24 mouse cellular contexts compared by ENCODE assay signal in genomic region chr15:78480991-78481390, GRCm38 (mm10). TPM values are rescaled to one million over a fixed set of nuclear protein-coding genes. Genes with fewer than 3 reads are reported as not detected.
"Had no signal": no experiment of that assay in that cellular context is flagged by ENCODE, and none has a peak within 500 bp of the region (broad histone marks: within the 10 kb centered on the region; RNA-seq: fewer than 3 reads in every experiment).

No protein-coding gene starts in this region.

- H3K9me3 ChIP-seq: kidney, embryonic 15.5 days; limb, embryonic 12.5 days; limb, embryonic 15.5 days; liver, embryonic 12.5 days; liver, embryonic 15.5 days had no signal

- H3K9ac ChIP-seq: kidney, embryonic 15.5 days; limb, embryonic 12.5 days; limb, embryonic 15.5 days; liver, embryonic 12.5 days; liver, embryonic 15.5 days had no signal

- H3K4me3 ChIP-seq: kidney, embryonic 15.5 days; limb, embryonic 12.5 days; limb, embryonic 15.5 days; liver, embryonic 12.5 days; liver, embryonic 15.5 days had no signal

- H3K27ac ChIP-seq: kidney, embryonic 15.5 days; limb, embryonic 12.5 days; limb, embryonic 15.5 days; liver, embryonic 12.5 days; liver, embryonic 15.5 days had no signal

- H3K4me2 ChIP-seq: kidney, embryonic 15.5 days; limb, embryonic 12.5 days; limb, embryonic 15.5 days; liver, embryonic 12.5 days; liver, embryonic 15.5 days; midbrain, embryonic 11.5 days had no signal

- H3K4me1 ChIP-seq: limb, embryonic 12.5 days; limb, embryonic 15.5 days had no signal

- ATAC-seq: liver, embryonic 12.5 days had no signal

- H3K36me3 ChIP-seq: kidney, embryonic 15.5 days; limb, embryonic 12.5 days; limb, embryonic 15.5 days; liver, embryonic 12.5 days; liver, embryonic 15.5 days had no signal

- H3K27me3 ChIP-seq: kidney, embryonic 15.5 days; liver, embryonic 15.5 days had no signal

- DNase-seq: kidney, adult 11 months; kidney, adult 8-10 months; kidney, postnatal 10 days; left cerebral cortex, postnatal 4 days; lung, adult 2 months; lung, postnatal 14 days; midbrain, embryonic 14.5 days; right cerebral cortex, adult 18-20 months; right cerebral cortex, postnatal 14 days; right cerebral cortex, postnatal 4 days; thymus, adult 18-20 months; thymus, postnatal 14 days had no signal

RNA-seq across cellular contexts. Expression of gene Tmprss6, which starts 12.6 kb away (rescaled TPM):
- total RNA-seq: layer of hippocampus, postnatal 14 days; left cerebral cortex, postnatal 14 days; left cerebral cortex, postnatal 4 days; megakaryocyte progenitor cell, adult 5-6 weeks; megakaryocyte-erythroid progenitor cell, adult 5-6 weeks; midbrain, postnatal 0 days had no signal
- polyA plus RNA-seq: neural tube, embryonic 11.5 days had no signal

RNA-seq across cellular contexts. Expression of gene Il2rb, which starts 14.1 kb away (rescaled TPM):
- polyA plus RNA-seq: midbrain, embryonic 11.5 days; neural tube, embryonic 11.5 days had no signal

RNA-seq across cellular contexts. Expression of gene Kctd17, which starts 52.6 kb away (rescaled TPM):
- total RNA-seq: megakaryocyte-erythroid progenitor cell, adult 5-6 weeks had no signal
